Mouse (Mus musculus) liver, embryonic 15.5 days (tissue): ENCODE data around the gene Sgpl1. TPM values are rescaled to one million over a fixed set of nuclear protein-coding genes. Genes with fewer than 3 reads are reported as not detected.

Experiments used
- ATAC-seq: fragments of 200-750 bp; cut with Nextera tagmentation; 2 replicates; pipeline ENCODE4 v1.8.0; 2017; ENCODE audit warnings: moderate number of reproducible peaks, mild to moderate bottlenecking, moderate library complexity; ENCODE audit not compliant: insufficient read depth
- H3K27ac ChIP-seq: fragments of 300-500 bp; sonication (generic); replicated peaks from 2 replicates; pipeline ENCODE4 v1.5.1; 2015; ENCODE audit warnings: mild to moderate bottlenecking, inconsistent platforms
- H3K27me3 ChIP-seq: fragments of 300-500 bp; sonication (generic); 2 replicates; pipeline ENCODE4 v1.6.1; 2015; ENCODE audit warnings: mild to moderate bottlenecking, inconsistent platforms
- H3K36me3 ChIP-seq: fragments of 300-500 bp; sonication (generic); replicated peaks from 2 replicates; pipeline ENCODE4 v1.6.1; 2015; ENCODE audit warnings: moderate library complexity, mild to moderate bottlenecking, inconsistent platforms
- H3K4me1 ChIP-seq: fragments of 300-500 bp; sonication (generic); replicated peaks from 2 replicates; pipeline ENCODE4 v1.6.1; 2015; ENCODE audit warnings: inconsistent platforms
- H3K4me2 ChIP-seq: fragments of 300-500 bp; sonication (generic); 2 replicates; pipeline ENCODE4 v1.6.1; 2015; ENCODE audit warnings: moderate library complexity, mild to moderate bottlenecking, inconsistent platforms
- H3K4me3 ChIP-seq: fragments of 300-500 bp; sonication (generic); replicated peaks from 2 replicates; pipeline ENCODE4 v1.5.1; 2015; ENCODE audit warnings: mild to moderate bottlenecking, inconsistent platforms
- H3K9ac ChIP-seq: fragments of 300-500 bp; sonication (generic); 2 replicates; pipeline ENCODE4 v1.6.1; 2015; ENCODE audit warnings: moderate library complexity, mild to moderate bottlenecking, inconsistent platforms
- H3K9me3 ChIP-seq: fragments of 300-500 bp; sonication (generic); replicated peaks from 2 replicates; pipeline ENCODE4 v1.6.1; 2016; ENCODE audit warnings: inconsistent platforms
- WGBS: fragments of 180-500 bp; shearing (Covaris S2); methylation state at CpG from one replicate; pipeline ENCODE4 v1.1.7; 2015; ENCODE audit warnings: mixed read lengths; ENCODE audit not compliant: insufficient replicate concordance; 5-methylcytosine and 5-hydroxymethylcytosine counted together
- polyA plus RNA-seq: library from polyadenylated mRNA; unstranded; fragments of >200 nt; fragmentation: Nextera tagmentation; extraction: Ambion mirVana; gene quantifications from 2 replicates; pipeline ENCODE4 v1.2.1, GENCODE M21; 2015

Gene Sgpl1
- polyA plus RNA-seq, 1 experiment from 2014 or later: 17.8 TPM

DNA sequence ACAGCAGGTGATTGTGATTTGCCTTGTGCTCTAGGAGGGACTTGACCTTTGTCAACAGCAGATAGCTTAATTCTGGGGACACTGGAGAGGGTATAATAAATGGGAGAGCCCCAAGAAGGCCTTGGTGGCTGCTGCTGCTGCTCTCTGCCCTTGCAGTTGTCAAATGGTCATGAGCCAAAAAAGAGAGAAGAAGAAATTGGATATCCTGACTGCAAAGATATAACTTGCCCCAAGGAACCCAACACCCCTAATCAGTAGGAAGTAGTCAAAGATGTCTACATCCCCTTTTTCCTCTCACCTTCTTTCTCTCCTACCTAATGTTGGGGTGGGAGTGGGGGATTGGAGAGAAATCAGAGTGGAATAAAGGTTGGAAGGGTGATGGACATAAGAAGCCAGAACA is 4.6 kb upstream of the Sgpl1 start:
- Histone ChIP-seq H3K27ac (no peak overlapping the region), H3K9ac (no peak overlapping the region), H3K4me1 (peaks cover 47% of the 10 kb centered on the region), H3K9me3 (no peaks in the 10 kb centered on the region), H3K36me3 (no peaks in the 10 kb centered on the region), H3K27me3 (no peaks in the 10 kb centered on the region), H3K4me3 (no peak overlapping the region), H3K4me2 (no peak overlapping the region)
- no peak for ATAC-seq

DNA sequence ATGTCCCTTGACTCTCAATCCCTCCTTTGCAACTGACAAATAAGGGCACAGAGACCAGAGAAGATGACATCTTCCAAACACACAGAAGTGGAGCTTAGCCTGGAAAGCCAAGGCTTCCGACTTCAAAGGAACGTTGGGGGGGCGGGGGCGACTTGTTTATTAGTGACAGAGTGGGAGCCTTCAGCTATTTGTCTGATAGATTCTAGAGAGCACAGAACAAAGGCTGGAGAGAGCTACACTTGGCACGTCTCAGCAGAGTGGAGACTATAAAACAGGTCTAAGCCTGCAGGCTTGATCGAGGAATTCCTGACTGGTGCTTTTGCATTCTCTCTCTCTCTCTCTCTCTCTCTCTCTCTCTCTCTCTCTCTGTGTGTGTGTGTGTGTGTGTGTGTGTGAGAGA is 3.1 kb upstream of the Sgpl1 start:
- ATAC-seq: no peak
- no peak overlapping the region for H3K9ac ChIP-seq

GRCm38 (mm10) chr10:61149476-61149875 is 2.0 kb upstream of the Sgpl1 start:
- H3K4me1 ChIP-seq: peaks cover 66% of the 10 kb centered on the region
- no peak overlapping the region; the same call in 1 of the 2 replicates for H3K4me3 ChIP-seq
- ATAC-seq: no peak
- H3K9ac ChIP-seq: no peak overlapping the region
- H3K27ac ChIP-seq: peak overlapping the region; percentile 89
- H3K4me2 ChIP-seq: peak overlapping the region; percentile 52
- peaks cover 9% of the 10 kb centered on the region; the same call in 1 of the 2 replicates for H3K27me3 ChIP-seq
- WGBS: 28% methylated on average over 3 of the region's 3 CpGs
- no peaks in the 10 kb centered on the region for H3K9me3 ChIP-seq
- H3K36me3 ChIP-seq: no peaks in the 10 kb centered on the region

More for the DNA sequence above, 3.1 kb upstream of the Sgpl1 start:
- H3K36me3 ChIP-seq: no peaks in the 10 kb centered on the region
- peaks cover 9% of the 10 kb centered on the region; the same call in 1 of the 2 replicates for H3K27me3 ChIP-seq
- no peak overlapping the region for H3K4me2 ChIP-seq
- H3K27ac ChIP-seq: no peak overlapping the region
- H3K4me3 ChIP-seq: no peak overlapping the region
- WGBS: 46% methylated on average over 6 of the region's 6 CpGs
- H3K9me3 ChIP-seq: no peaks in the 10 kb centered on the region
- peaks cover 62% of the 10 kb centered on the region for H3K4me1 ChIP-seq

GRCm38 (mm10) chr10:61146807-61147156 is 721 bp downstream of the Sgpl1 start:
- no peaks in the 10 kb centered on the region for H3K9me3 ChIP-seq
- peaks cover 9% of the 10 kb centered on the region; the same call in 1 of the 2 replicates for H3K27me3 ChIP-seq
- H3K9ac ChIP-seq: peak overlapping the region; percentile 91
- peak overlapping the region; percentile 100 for H3K4me2 ChIP-seq
- no peaks in the 10 kb centered on the region for H3K36me3 ChIP-seq
- H3K4me3 ChIP-seq: peak overlapping the region; percentile 91
- WGBS: 2% methylated on average over 14 of the region's 14 CpGs
- peak; percentile 22 for ATAC-seq
- H3K27ac ChIP-seq: peak overlapping the region; percentile 89
- peaks cover 59% of the 10 kb centered on the region for H3K4me1 ChIP-seq

GRCm38 (mm10) chr10:61146119-61146806 is 1.2 kb downstream of the Sgpl1 start:
- H3K27me3 ChIP-seq: peaks cover 9% of the 10 kb centered on the region; the same call in 1 of the 2 replicates
- peak overlapping the region; percentile 100 for H3K4me2 ChIP-seq
- peak overlapping the region; percentile 91 for H3K4me3 ChIP-seq
- peak; percentile 14 for ATAC-seq
- H3K27ac ChIP-seq: peak overlapping the region; percentile 89
- H3K9ac ChIP-seq: peak overlapping the region; percentile 91
- H3K4me1 ChIP-seq: peaks cover 54% of the 10 kb centered on the region
- no peaks in the 10 kb centered on the region for H3K36me3 ChIP-seq
- no peaks in the 10 kb centered on the region for H3K9me3 ChIP-seq
- WGBS: 1% methylated on average over 53 of the region's 53 CpGs

DNA sequence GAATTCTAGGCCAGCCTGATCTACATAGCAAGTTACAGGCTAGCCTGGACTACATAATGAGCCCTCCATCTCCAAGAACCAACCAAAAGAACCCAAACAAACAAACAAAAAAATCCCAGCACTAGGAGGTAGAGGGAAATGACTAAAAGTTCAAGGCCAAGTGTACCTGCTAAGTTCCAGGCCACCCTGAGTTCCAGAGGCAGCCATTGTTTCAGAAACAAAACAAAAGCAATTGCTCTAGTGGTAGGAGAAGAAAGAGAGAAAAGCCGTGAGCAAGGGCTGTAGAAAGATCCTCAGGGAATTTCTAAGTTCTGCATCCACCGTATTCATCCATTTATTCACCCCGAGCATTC is 1.8 kb downstream of the Sgpl1 start:
- Histone ChIP-seq H3K27me3 (peaks cover 9% of the 10 kb centered on the region; the same call in 1 of the 2 replicates), H3K4me2 (peak overlapping the region; percentile 100), H3K4me1 (peaks cover 53% of the 10 kb centered on the region), H3K9ac (peak overlapping the region; percentile 91), H3K9me3 (no peaks in the 10 kb centered on the region), H3K4me3 (peak overlapping the region; percentile 91), H3K36me3 (no peaks in the 10 kb centered on the region), H3K27ac (peak overlapping the region; percentile 89)
- ATAC-seq: no peak
- WGBS: 7% methylated on average over 3 of the region's 3 CpGs

DNA sequence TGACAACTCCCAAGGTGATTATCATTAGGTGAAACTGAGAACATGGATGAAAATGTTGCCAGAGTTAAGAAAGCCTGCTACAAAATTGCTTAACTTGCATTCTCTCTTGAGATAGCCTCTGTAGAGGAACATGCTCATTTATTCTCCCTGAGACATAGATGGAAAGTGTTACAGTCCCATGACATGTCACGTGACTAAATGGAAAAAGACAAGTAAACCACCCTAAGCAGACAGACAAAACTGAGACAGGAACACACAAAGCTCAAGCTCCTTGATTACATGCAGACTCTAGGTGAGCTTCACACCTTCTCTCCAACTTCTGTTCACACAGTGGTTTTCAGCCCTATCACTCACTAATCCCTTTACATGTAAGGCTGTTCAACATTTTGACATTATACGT is 4.2 kb downstream of the Sgpl1 start:
- Histone ChIP-seq H3K9me3 (no peaks in the 10 kb centered on the region), H3K27ac (no peak overlapping the region)

DNA sequence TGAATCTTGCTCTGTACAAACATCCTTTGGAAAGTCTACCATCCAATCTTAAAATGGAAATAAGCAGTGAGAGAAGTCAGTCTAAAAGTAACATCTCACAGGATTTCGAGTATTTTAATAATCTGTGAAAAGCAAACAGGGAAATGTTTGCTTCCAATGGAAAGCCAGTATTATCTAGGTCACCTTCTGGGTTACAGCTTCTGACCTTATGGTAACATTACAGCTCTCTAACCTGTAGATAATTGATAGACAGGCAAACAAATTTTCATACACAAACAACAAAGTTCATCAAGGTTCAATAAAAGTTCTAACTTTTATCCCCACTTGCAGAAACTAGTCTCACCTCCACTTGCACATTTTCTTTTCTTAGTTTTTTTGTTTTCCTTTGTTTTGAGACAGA is 9.9 kb downstream of the Sgpl1 start:
- ATAC-seq: no peak
- no peak overlapping the region for H3K4me2 ChIP-seq
- H3K9me3 ChIP-seq: no peaks in the 10 kb centered on the region
- H3K36me3 ChIP-seq: 0 out of 2 replicates have a peak, but pooled peaks cover 2% of the 10 kb centered on the region
- WGBS: 25% methylated on average over 1 of the region's 1 CpGs
- H3K4me1 ChIP-seq: peaks cover 18% of the 10 kb centered on the region; the same call in 1 of the 2 replicates
- H3K27ac ChIP-seq: no peak overlapping the region
- no peak overlapping the region for H3K9ac ChIP-seq
- H3K27me3 ChIP-seq: no peaks in the 10 kb centered on the region
- H3K4me3 ChIP-seq: no peak overlapping the region

More for the DNA sequence above, 4.2 kb downstream of the Sgpl1 start:
- Histone ChIP-seq H3K4me1 (peaks cover 33% of the 10 kb centered on the region), H3K9ac (no peak overlapping the region), H3K36me3 (0 out of 2 replicates have a peak, but pooled peaks cover 2% of the 10 kb centered on the region), H3K4me3 (no peak overlapping the region), H3K27me3 (peaks cover 9% of the 10 kb centered on the region; the same call in 1 of the 2 replicates), H3K4me2 (no peak overlapping the region)
- no peak for ATAC-seq
- WGBS: 73% methylated on average over 2 of the region's 2 CpGs

- ATAC-seq: no peak
- H3K36me3 ChIP-seq: 0 out of 2 replicates have a peak, but pooled peaks cover 2% of the 10 kb centered on the region
These were observed 12.2 kb downstream of the Sgpl1 start for GRCm38 (mm10) chr10:61135226-61135839.

GRCm38 (mm10) chr10:61134041-61134440 is 13.5 kb downstream of the Sgpl1 start:
- Histone ChIP-seq H3K27me3 (no peaks in the 10 kb centered on the region), H3K36me3 (no peaks in the 10 kb centered on the region), H3K4me2 (no peak overlapping the region), H3K4me1 (peaks cover 15% of the 10 kb centered on the region), H3K27ac (no peak overlapping the region), H3K9ac (no peak overlapping the region), H3K4me3 (no peak overlapping the region), H3K9me3 (no peaks in the 10 kb centered on the region)
- 67% methylated on average over 4 of the region's 4 CpGs for WGBS
- no peak for ATAC-seq

More at GRCm38 (mm10) chr10:61135226-61135839, 12.2 kb downstream of the Sgpl1 start:
- no peak overlapping the region for H3K4me3 ChIP-seq
- no peak overlapping the region for H3K4me2 ChIP-seq
- WGBS: 30% methylated on average over 3 of the region's 3 CpGs
- H3K4me1 ChIP-seq: peaks cover 14% of the 10 kb centered on the region; the same call in 1 of the 2 replicates
- no peaks in the 10 kb centered on the region for H3K27me3 ChIP-seq
- no peak overlapping the region for H3K9ac ChIP-seq
- H3K9me3 ChIP-seq: no peaks in the 10 kb centered on the region
- H3K27ac ChIP-seq: no peak overlapping the region

DNA sequence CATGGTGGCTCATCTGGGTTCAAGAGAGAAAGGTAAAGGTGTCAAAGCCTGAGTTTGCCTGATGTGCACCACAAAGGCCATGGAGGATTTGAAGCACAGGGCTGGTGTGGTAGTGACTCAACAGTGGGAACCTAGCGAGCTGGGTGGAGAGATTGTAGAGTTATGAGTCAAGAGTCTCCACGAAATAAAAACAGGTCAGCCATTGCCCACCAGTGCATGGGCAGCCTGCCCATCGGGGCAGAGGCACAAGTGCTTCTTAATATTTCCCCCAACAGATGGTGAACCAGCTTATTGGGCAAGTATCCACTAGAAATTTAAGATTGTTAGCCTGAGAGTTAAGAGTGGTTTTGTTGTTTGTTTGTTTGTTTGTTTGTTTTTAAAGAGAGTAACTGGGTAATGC is 16.5 kb downstream of the Sgpl1 start:
- Histone ChIP-seq H3K27me3 (no peaks in the 10 kb centered on the region), H3K9me3 (no peaks in the 10 kb centered on the region), H3K4me1 (peaks cover 23% of the 10 kb centered on the region), H3K36me3 (no peaks in the 10 kb centered on the region), H3K27ac (no peak overlapping the region), H3K4me2 (no peak overlapping the region), H3K4me3 (no peak overlapping the region), H3K9ac (no peak overlapping the region)
- 68% methylated on average over 3 of the region's 3 CpGs for WGBS
- no peak for ATAC-seq
